Mouse (Mus musculus): ENCODE results near the gene Rph3a. TPM values are rescaled to one million over a fixed set of nuclear protein-coding genes. Genes with fewer than 3 reads are reported as not detected.

Gene Rph3a
- polyA plus RNA-seq (2012; rRNA removed) (0.10 and 0.17 TPM in 2 replicates), polyA plus RNA-seq (2014; fragmentation: Nextera tagmentation; extraction: Ambion mirVana) (not detected in 2 replicates)

DNA sequence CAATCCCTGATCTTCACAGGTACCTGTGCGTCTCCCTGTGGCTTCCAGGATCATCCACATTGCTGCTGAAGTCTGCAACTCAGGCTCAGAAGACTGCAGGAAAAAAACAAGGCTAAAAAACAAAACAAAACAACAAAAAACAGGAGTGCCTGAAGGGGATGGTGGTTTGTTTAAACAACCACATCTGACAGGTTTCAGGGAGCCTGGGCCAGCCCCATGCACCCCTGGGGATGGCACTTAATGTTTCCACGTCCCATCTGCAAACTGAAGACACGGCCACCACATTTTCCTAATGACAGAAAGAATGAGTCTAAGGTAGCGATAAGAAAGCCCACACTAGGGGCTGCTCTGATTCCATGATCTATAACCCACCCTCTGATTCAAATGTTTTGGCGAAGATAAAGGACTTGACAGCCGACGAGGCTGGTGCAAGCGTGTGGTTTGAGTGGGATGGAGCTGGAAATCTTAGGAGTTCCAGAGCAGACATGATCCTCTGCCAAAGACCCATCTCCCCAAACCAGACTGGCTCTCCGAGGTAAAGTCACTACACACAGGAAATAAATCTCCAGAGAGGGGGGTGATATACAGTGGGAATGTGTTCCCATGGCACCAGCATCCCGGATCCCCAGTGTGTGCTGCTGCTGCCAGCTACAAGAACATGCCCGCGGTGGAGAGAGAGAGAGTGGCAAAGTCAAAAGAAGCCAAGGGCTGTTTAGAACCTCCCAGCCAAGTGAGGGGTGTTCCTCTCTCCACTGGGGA, at the start of gene Rph3a:
Gene Rph3a (minus strand): TSS at position 282 of the 759 bp plus-strand sequence.
- H3K4me3 ChIP-seq (replicated peaks; ENCODE audit: low read length): no peak within 1 kb of the TSS
- H3K27ac ChIP-seq (replicated peaks; ENCODE audit: low read depth, low read length): no peak within 1 kb of the TSS
- no peaks in the 10 kb centered on the region for H3K9me3 ChIP-seq (ENCODE audit: control insufficient read depth, low read length)
- no peak within 1 kb of the TSS for H3K4me2 ChIP-seq (replicated peaks; ENCODE audit: low read depth, low read length, severe bottlenecking)
- peaks cover 5% of the 10 kb centered on the region; the same call in 1 of the 2 replicates for H3K27me3 ChIP-seq (ENCODE audit: control insufficient read depth, insufficient read depth, low read length)
- ATAC-seq (ENCODE audit: low FRiP score, low read depth) (no peak), DNase-seq (ENCODE audit: low spot score) (no peak)
- no peak for TF ChIP-seq POLR2A (IDR thresholded peaks at IDR 0.05; ENCODE audit: borderline replicate concordance, extremely low read depth, insufficient read depth, insufficient read length)
- 69% methylated on average over 12 of the region's 12 CpGs for WGBS
- H3K4me1 ChIP-seq (ENCODE audit: control insufficient read depth, insufficient read depth, low read length): no peaks in the 10 kb centered on the region
- no peaks in the 10 kb centered on the region for H3K36me3 ChIP-seq (ENCODE audit: control insufficient read depth, insufficient read depth, low read length)
- no peak within 1 kb of the TSS for H3K9ac ChIP-seq (ENCODE audit: low read depth, low read length, severe bottlenecking)

DNA sequence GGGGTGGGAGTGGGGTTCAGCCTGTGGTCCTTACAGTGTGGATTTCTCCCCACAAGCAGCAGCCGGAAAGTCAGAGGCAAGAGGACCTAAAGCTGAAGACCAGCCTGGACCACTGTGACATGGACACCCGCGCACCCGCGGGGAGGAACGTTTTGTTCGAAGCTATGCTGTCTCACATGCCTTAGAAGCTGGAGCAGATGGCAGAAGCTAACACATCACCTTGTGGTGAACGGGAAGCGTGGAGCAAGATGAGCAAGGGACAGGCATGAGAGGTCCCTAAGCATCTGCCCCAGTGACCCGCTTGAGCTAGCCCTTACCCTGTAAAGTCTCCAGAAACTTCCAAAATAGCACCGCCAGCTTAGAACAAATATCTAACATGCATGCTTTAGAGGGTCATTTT, 48.4 kb upstream of the Rph3a start:
- 86% methylated on average over 11 of the region's 11 CpGs for WGBS
- Histone ChIP-seq H3K9me3 (ENCODE audit: control insufficient read depth, low read length) (no peaks in the 10 kb centered on the region), H3K4me1 (ENCODE audit: control insufficient read depth, insufficient read depth, low read length) (no peaks in the 10 kb centered on the region), H3K27me3 (ENCODE audit: control insufficient read depth, insufficient read depth, low read length) (no peaks in the 10 kb centered on the region), H3K27ac (replicated peaks; ENCODE audit: low read depth, low read length) (no peak overlapping the region), H3K36me3 (ENCODE audit: control insufficient read depth, insufficient read depth, low read length) (no peaks in the 10 kb centered on the region), H3K4me2 (replicated peaks; ENCODE audit: low read depth, low read length, severe bottlenecking) (no peak overlapping the region), H3K4me3 (replicated peaks; ENCODE audit: low read length) (no peak overlapping the region), H3K9ac (ENCODE audit: low read depth, low read length, severe bottlenecking) (no peak overlapping the region)
- DNase-seq (ENCODE audit: low spot score) (no peak), ATAC-seq (ENCODE audit: low FRiP score, low read depth) (no peak)
- no peak for TF ChIP-seq POLR2A (IDR thresholded peaks at IDR 0.05; ENCODE audit: borderline replicate concordance, extremely low read depth, insufficient read depth, insufficient read length)

- DNase-seq (ENCODE audit: low spot score) (no peak), ATAC-seq (ENCODE audit: low FRiP score, low read depth) (no peak)
- 73% methylated on average over 9 of the region's 9 CpGs for whole genome bisulfite sequencing
- no peaks in the 10 kb centered on the region for H3K27me3 ChIP-seq (ENCODE audit: control insufficient read depth, insufficient read depth, low read length)
- H3K27ac ChIP-seq (replicated peaks; ENCODE audit: low read depth, low read length): no peak overlapping the region
- no peaks in the 10 kb centered on the region for H3K4me1 ChIP-seq (ENCODE audit: control insufficient read depth, insufficient read depth, low read length)
- no peak overlapping the region for H3K9ac ChIP-seq (ENCODE audit: low read depth, low read length, severe bottlenecking)
- H3K9me3 ChIP-seq (ENCODE audit: control insufficient read depth, low read length): no peaks in the 10 kb centered on the region
- H3K36me3 ChIP-seq (ENCODE audit: control insufficient read depth, insufficient read depth, low read length): no peaks in the 10 kb centered on the region
- no peak overlapping the region for H3K4me3 ChIP-seq (replicated peaks; ENCODE audit: low read length)
- H3K4me2 ChIP-seq (replicated peaks; ENCODE audit: low read depth, low read length, severe bottlenecking): no peak overlapping the region
- no peak for TF ChIP-seq POLR2A (IDR thresholded peaks at IDR 0.05; ENCODE audit: borderline replicate concordance, extremely low read depth, insufficient read depth, insufficient read length)
Observed at GRCm38 (mm10) chr5:121053886-121054285, 44.0 kb upstream of the Rph3a start.

- Histone ChIP-seq H3K27ac (replicated peaks; ENCODE audit: low read depth, low read length) (no peak overlapping the region), H3K9me3 (ENCODE audit: control insufficient read depth, low read length) (no peaks in the 10 kb centered on the region), H3K4me1 (ENCODE audit: control insufficient read depth, insufficient read depth, low read length) (no peaks in the 10 kb centered on the region), H3K9ac (ENCODE audit: low read depth, low read length, severe bottlenecking) (no peak overlapping the region), H3K36me3 (ENCODE audit: control insufficient read depth, insufficient read depth, low read length) (no peaks in the 10 kb centered on the region), H3K27me3 (ENCODE audit: control insufficient read depth, insufficient read depth, low read length) (no peaks in the 10 kb centered on the region), H3K4me2 (replicated peaks; ENCODE audit: low read depth, low read length, severe bottlenecking) (no peak overlapping the region), H3K4me3 (replicated peaks; ENCODE audit: low read length) (no peak overlapping the region)
- 34% methylated on average over 9 of the region's 9 CpGs for WGBS
- no peak for DNase-seq (ENCODE audit: low spot score)
- no peak for ATAC-seq (ENCODE audit: low FRiP score, low read depth)
- TF ChIP-seq POLR2A (IDR thresholded peaks at IDR 0.05; ENCODE audit: borderline replicate concordance, extremely low read depth, insufficient read depth, insufficient read length): no peak
Observed at GRCm38 (mm10) chr5:121041791-121042190, 31.9 kb upstream of the Rph3a start.

DNA sequence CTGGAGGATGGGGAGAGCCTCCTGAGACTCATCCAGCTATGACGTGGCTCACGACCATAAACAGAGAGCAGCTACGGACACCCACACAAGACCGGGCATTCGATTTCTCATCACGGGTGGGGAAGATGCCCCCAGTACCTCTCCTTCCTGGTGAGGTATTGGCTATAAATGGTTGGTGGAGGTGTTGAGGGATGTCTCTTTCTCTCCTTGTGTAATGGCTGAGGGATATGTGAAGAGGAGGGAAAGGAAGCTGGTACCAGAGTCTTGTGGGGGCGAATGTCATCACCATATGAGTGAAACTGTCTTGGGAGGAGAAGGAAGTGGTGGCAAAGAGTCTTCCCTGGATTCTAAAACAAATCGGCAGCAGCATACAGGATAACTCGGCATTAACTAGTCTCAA, 29.6 kb upstream of the Rph3a start:
- H3K9ac ChIP-seq (ENCODE audit: low read depth, low read length, severe bottlenecking): no peak overlapping the region
- H3K4me3 ChIP-seq (replicated peaks; ENCODE audit: low read length): no peak overlapping the region
- no peak overlapping the region for H3K27ac ChIP-seq (replicated peaks; ENCODE audit: low read depth, low read length)
- TF ChIP-seq POLR2A (IDR thresholded peaks at IDR 0.05; ENCODE audit: borderline replicate concordance, extremely low read depth, insufficient read depth, insufficient read length): no peak
- no peaks in the 10 kb centered on the region for H3K27me3 ChIP-seq (ENCODE audit: control insufficient read depth, insufficient read depth, low read length)
- no peak overlapping the region for H3K4me2 ChIP-seq (replicated peaks; ENCODE audit: low read depth, low read length, severe bottlenecking)
- H3K36me3 ChIP-seq (ENCODE audit: control insufficient read depth, insufficient read depth, low read length): no peaks in the 10 kb centered on the region
- H3K4me1 ChIP-seq (ENCODE audit: control insufficient read depth, insufficient read depth, low read length): no peaks in the 10 kb centered on the region
- no peak for ATAC-seq (ENCODE audit: low FRiP score, low read depth)
- DNase-seq (ENCODE audit: low spot score): no peak
- H3K9me3 ChIP-seq (ENCODE audit: control insufficient read depth, low read length): no peaks in the 10 kb centered on the region
- 70% methylated on average over 9 of the region's 9 CpGs for WGBS
